Mouse (Mus musculus): ENCODE data around the gene Cacna1g. TPM values are rescaled to one million over a fixed set of nuclear protein-coding genes. Genes with fewer than 3 reads are reported as not detected.

The Cacna1g gene
- polyA plus RNA-seq, 1 experiment from 2014 or later, result 79.1 TPM

DNA sequence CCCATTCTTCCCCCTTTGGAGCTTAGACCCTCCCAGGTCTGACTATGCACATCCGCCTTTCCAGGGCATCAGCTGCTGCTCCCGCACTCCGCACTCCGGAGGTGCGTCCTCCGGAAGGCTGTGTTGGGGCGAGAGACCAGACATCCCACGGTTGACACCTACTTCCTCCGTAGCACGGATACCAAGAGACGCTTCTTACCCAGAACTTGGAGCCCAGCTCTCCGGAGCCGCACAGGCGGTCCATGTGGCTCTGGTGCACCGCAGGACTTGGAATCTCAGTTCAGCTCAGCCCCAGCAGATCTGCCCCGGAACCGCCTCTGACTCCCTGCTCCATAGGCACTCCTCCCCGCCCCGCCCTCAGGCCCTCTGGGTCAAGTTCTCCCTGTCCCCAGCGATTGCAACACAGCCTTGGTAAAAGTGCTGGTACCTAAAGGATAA, 81.3 kb downstream of the Cacna1g start, which contains the start of gene Abcc3:
Gene Abcc3 (minus strand): TSS at position 326 of the 438 bp plus-strand sequence.
- ChIA-PET CTCF (interaction anchor here (1.4 kb wide), 1 partner anchor 9 kb away, joined by 3 read pairs; no protein-coding TSS in a partner anchor), POLR2A (no interaction called here)
- no peak for TF ChIP-seq CTCF (IDR thresholded peaks at IDR 0.05)
- H3K27me3 ChIP-seq, result no peaks in the 10 kb centered on the region
- in situ Hi-C loops (cut with MboI; ENCODE audit: low pct_unique_long_range_greater_than_20kb), result no loop called here
- ATAC-seq, result no peak
- DNase-seq (ENCODE audit: low read depth, low spot score), result no peak

DNA sequence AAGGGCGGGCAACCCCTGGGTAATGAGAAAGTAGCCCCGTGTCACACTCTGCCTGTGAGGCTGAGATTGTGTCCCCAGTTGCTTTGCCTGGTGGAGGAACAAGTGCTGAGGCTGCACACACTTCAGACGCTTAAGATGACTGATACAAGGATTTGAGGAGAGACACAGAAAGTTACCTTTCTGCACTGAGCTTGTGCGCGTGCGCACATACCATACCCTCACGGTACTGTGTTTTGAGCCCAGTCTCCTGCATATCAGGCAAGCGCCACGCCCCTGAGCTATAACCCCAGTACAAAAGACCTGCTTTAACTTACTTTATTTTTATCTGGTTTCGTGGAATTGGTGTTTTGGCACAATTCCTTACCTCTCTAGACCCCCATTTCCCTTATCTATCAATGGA, 82.3 kb downstream of the Cacna1g start:
- POLR2A ChIA-PET, result no interaction called here

DNA sequence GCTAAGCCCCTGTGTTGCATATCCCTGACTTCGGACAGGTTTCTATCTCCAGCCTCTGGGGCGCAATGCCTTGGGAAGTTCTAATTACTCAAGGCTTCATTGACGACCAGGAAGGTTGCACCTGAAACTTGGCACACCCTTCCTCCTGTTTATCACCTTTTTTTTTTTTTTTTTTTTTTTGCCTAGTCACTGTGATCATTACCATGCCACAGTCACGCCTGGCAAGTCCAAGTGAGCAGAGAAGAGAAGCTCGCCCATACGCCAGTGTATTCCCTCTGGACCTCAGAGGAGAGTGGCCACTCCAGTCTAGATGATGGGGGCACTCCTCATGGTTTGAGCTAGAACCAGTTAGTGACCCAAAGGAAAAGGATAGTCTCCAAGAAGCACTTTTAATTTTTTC, 83.2 kb downstream of the Cacna1g start:
- in situ Hi-C loops (cut with MboI; ENCODE audit: low pct_unique_long_range_greater_than_20kb), result no loop called here
- no peaks in the 10 kb centered on the region for H3K27me3 ChIP-seq
- DNase-seq (ENCODE audit: low read depth, low spot score) (no peak), ATAC-seq (no peak)
- POLR2A ChIA-PET, result no interaction called here
- CTCF ChIA-PET, result interaction anchor here (1.4 kb wide), 1 partner anchor 12 kb away, joined by 5 read pairs; no protein-coding TSS in a partner anchor
- TF ChIP-seq CTCF (IDR thresholded peaks at IDR 0.05), result no peak

More for the DNA sequence above, 82.3 kb downstream of the Cacna1g start:
- DNase-seq (ENCODE audit: low read depth, low spot score), result no peak
- no peak for TF ChIP-seq CTCF (IDR thresholded peaks at IDR 0.05)
- CTCF ChIA-PET, result no interaction called here
- in situ Hi-C loops (cut with MboI; ENCODE audit: low pct_unique_long_range_greater_than_20kb), result no loop called here
- ATAC-seq, result no peak
- no peaks in the 10 kb centered on the region for H3K27me3 ChIP-seq

DNA sequence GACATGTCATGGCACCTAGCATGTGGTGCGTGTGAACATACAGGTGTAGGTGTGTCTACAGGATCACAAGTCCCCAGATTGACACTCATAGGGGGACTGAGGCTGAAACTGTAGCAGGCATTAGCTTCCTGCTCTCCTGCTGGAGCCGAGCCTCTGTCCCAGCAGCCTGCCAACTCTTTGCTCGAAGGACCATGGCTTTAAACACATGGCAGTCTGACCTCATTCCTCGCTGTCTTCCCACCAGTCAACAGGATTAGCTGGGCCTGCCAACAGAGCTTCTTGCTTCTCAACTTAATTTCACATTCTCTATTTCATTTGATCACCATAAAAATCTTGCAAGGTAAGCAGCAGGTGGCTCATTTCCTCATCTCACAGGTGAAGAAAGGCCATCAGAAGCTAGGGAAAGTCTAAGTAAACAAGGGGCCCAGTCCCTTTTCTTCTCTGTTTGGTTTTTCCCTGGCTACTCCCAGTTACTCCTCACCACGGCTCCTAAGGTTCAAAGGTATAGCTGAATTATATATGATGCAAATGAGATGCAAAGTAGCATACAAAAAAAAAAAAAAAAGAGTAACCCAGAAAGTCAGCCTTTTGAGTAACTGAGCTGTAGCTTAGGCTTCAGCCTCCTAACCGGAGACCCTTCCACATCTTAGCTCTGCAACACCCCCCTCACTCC, 84.1 kb downstream of the Cacna1g start:
- no peak for DNase-seq (ENCODE audit: low read depth, low spot score)
- in situ Hi-C loops (cut with MboI; ENCODE audit: low pct_unique_long_range_greater_than_20kb), result no loop called here
- ChIA-PET CTCF (interaction anchor here (0.8 to 1.4 kb wide), 3 partner anchors 9 to 14 kb away, joined by 3 to 5 read pairs (median 4); no protein-coding TSS in a partner anchor), POLR2A (interaction anchor here (0.7 kb wide), 1 partner anchor 17 kb away, joined by 3 read pairs; no protein-coding TSS in a partner anchor)
- H3K27me3 ChIP-seq, result no peaks in the 10 kb centered on the region
- ATAC-seq, result no peak
- TF ChIP-seq CTCF (IDR thresholded peaks at IDR 0.05), result no peak

DNA sequence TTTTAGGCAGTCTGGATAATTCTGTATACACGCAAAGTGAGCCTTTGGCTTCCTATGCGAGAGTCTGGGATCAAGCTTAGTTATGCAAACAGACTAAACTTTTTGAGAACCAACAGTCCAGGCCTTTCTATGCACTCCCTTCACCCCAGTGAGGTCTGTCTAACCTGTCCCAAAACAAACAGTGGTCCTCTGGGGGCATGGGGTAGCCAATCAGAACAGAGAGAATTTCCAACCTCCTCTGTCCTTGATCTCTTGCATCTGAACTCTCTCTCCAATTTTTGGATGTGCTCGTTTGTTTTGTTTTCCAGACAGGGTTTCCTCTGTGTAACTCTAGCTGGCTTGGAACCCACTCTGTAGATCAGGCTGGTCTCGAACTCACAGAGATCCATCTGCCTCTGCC, 85.0 kb downstream of the Cacna1g start:
- CTCF ChIA-PET, result interaction anchor here (1.2 kb wide), 1 partner anchor 98 kb away, joined by 3 read pairs; no protein-coding TSS in a partner anchor
- POLR2A ChIA-PET, result interaction anchor here (0.7 kb wide), 1 partner anchor 38 kb away, joined by 8 read pairs; no protein-coding TSS in a partner anchor
- in situ Hi-C loops (cut with MboI; ENCODE audit: low pct_unique_long_range_greater_than_20kb), result no loop called here
- no peaks in the 10 kb centered on the region for H3K27me3 ChIP-seq
- DNase-seq (ENCODE audit: low read depth, low spot score) (no peak), ATAC-seq (no peak)
- TF ChIP-seq CTCF (IDR thresholded peaks at IDR 0.05), result no peak

DNA sequence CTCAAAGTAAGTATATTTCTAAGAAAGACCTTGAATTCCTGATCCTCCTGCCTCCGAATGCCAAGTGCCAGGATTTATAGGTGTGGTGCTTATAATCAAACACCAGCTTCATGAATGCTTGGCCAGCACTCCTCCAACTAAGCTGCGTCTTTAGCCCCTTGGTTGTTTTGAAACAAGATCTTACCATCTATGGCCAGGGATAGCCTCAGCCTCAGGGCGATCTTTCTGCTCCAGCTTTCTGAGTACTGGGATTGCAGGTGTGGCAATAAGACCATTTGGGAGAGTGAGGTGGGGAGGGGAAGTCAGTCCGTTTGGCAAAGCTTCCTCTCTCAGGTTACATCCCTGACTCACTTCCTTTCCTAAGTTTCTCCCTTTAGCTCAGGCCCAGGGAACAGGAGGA, 86.2 kb downstream of the Cacna1g start:
- CTCF ChIA-PET, result interaction anchor here (1.0 to 1.7 kb wide), 3 partner anchors 17 to 99 kb away, joined by 3 to 5 read pairs (median 3); no protein-coding TSS in a partner anchor
- no peak for DNase-seq (ENCODE audit: low read depth, low spot score)
- POLR2A ChIA-PET, result no interaction called here
- TF ChIP-seq CTCF (IDR thresholded peaks at IDR 0.05), result no peak
- in situ Hi-C loops (cut with MboI; ENCODE audit: low pct_unique_long_range_greater_than_20kb), result no loop called here
- no peak for ATAC-seq
- H3K27me3 ChIP-seq, result no peaks in the 10 kb centered on the region

DNA sequence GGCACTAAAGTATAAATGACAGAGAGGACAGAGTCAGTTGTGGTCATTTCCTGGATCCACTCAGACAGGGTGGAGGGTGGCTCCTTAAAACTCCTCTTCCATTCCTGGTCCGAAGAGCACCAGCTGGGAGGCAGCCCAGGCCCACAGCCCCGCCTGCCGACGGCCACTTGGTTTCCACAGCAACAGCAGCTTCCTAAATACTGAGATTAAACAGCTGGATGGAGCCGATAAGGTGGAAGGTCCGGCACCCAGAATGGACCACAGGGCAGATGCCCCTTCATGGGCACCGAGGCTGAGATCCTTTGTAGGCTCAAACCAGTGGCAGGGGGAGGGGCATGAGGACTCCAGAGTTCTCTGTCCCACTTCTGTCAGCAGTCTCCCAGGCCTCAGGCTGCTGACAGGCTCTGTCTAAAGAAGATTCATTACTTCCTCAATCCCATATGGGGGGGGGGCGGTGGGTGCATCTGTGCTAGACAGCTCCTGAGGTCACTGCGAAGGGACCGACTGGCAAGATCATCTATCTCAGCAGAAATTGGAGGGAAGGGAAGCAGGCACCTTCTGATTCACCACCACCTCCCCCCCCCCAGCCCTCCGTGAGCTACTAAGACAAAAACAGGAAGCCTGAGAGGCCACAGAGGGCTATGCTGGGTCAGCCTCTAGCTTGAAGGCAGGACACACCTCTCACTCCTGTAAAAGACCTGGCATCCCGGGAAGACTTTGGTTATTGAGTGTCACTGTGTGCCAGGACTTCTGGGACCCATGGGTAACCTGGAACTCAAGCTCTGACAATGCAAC, 87.8 kb downstream of the Cacna1g start:
- ChIA-PET POLR2A (no interaction called here), CTCF (interaction anchor here (1.0 to 1.7 kb wide), 2 partner anchors 20 to 36 kb away, joined by 3 to 5 read pairs; no protein-coding TSS in a partner anchor)
- in situ Hi-C loops (cut with MboI; ENCODE audit: low pct_unique_long_range_greater_than_20kb), result no loop called here
- no peak for TF ChIP-seq CTCF (IDR thresholded peaks at IDR 0.05)
- DNase-seq (ENCODE audit: low read depth, low spot score), result no peak
- no peaks in the 10 kb centered on the region for H3K27me3 ChIP-seq
- ATAC-seq, result no peak

DNA sequence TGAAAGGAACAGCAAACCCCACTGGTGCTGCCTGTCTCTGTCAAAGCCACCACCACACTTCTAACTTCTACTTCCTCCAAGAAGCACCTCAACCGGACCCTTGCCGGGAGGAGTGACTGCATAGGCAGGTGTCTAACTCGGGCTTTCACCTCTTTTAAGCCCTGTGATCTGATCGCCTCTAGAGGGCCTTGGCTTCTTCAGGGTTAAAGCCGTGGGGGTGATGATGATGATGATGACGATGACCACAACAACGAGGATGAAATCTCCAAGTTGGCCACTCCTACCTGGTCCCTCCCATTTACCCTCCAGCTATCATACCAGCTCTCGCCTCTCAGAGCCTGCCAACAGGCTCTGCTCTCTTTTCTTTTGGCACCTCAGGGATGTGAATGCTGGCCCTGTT, 94.3 kb downstream of the Cacna1g start:
- ATAC-seq (no peak), DNase-seq (ENCODE audit: low read depth, low spot score) (no peak)
- POLR2A ChIA-PET, result no interaction called here
- no peak for TF ChIP-seq CTCF (IDR thresholded peaks at IDR 0.05)
- no peaks in the 10 kb centered on the region for H3K27me3 ChIP-seq
- in situ Hi-C loops (cut with MboI; ENCODE audit: low pct_unique_long_range_greater_than_20kb), result no loop called here
- CTCF ChIA-PET, result interaction anchor here (0.8 to 1.2 kb wide), 2 partner anchors 19 to 26 kb away, joined by 3 read pairs; no protein-coding TSS in a partner anchor

DNA sequence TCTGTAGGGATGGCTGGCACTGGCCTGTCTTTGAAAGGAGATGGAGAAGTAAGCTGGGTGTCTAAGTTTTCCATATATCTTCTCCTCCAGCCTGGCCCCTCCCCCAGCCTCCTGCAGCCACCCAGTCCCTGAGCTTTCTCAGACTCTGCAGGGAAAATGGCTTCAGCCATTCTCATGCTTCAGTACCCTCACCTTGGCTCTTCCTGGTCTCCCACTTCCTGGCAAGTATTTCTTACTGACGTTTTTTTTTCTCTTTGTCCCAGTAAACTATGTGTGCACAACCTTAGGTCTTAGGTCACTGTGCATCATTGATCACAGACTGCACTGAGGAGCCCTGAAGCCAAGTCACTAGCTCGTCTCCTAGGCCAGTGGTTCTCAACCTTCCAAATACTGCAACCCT, 94.9 kb downstream of the Cacna1g start:
- CTCF ChIA-PET, result interaction anchor here (0.8 to 1.2 kb wide), 3 partner anchors 20 to 26 kb away, joined by 3 to 4 read pairs (median 3); no protein-coding TSS in a partner anchor
- ATAC-seq, result peak; percentile 39
- POLR2A ChIA-PET, result no interaction called here
- DNase-seq (ENCODE audit: low read depth, low spot score), result peak; percentile 35
- TF ChIP-seq CTCF (IDR thresholded peaks at IDR 0.05), result no peak
- H3K27me3 ChIP-seq, result no peaks in the 10 kb centered on the region
- in situ Hi-C loops (cut with MboI; ENCODE audit: low pct_unique_long_range_greater_than_20kb), result no loop called here

DNA sequence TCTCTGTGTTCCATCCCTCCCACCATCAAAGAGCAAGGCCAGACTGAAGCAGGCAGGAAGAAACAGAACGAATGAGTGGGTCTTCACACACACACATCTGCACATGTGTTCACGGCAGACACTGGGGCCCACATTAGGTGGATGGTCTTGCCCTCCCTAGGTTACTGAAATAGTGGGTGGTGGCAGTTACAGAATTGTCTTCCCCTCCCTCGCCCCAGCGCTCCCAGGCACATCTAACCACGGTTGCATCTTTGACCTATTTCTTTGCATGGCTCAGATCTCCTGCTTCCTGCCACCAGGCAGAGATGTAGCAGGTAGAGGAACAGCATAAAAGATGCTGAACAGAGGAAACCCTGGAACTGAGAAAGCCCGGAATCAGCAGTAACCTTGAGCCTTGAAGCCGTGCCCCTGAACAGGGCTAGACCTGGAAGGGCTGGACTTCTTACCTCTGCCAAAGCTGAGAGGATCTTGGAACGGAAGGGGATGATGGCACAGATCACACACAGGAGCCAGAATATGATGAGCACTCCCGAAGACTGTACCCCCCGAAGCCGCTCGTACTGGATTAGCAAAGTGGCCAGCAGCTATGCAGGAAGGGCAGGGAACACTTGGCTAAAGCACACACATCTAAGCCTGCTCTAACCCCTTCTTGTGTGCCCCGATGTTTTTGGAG, 99.6 kb downstream of the Cacna1g start:
- ChIA-PET CTCF (no interaction called here), POLR2A (no interaction called here)
- no peak for DNase-seq (ENCODE audit: low read depth, low spot score)
- H3K27me3 ChIP-seq, result no peaks in the 10 kb centered on the region
- in situ Hi-C loops (cut with MboI; ENCODE audit: low pct_unique_long_range_greater_than_20kb), result no loop called here
- ATAC-seq, result no peak
- no peak for TF ChIP-seq CTCF (IDR thresholded peaks at IDR 0.05)
